Mouse (Mus musculus): Measurements from ENCODE around the gene Tmem179. TPM values are rescaled to one million over a fixed set of nuclear protein-coding genes. Genes with fewer than 3 reads are reported as not detected.

Gene Tmem179
- total and polyA plus RNA-seq, 3 experiments: not detected

GRCm38 (mm10) chr12:112465928-112466327 lies 50.6 kb downstream of the Tmem179 start:
- H3K9ac ChIP-seq (ENCODE audit: insufficient read depth, low read depth): no peak overlapping the region
- H3K27me3 ChIP-seq (replicated peaks): peaks cover 93% of the 10 kb centered on the region
- dilution Hi-C loops (cut with MboI; ENCODE audit: extremely low pct_ligation_motif_present, extremely low pct_unique_long_range_greater_than_20kb, low sequenced_read_pairs) (no loop called here), in situ Hi-C loops (cut with MboI; ENCODE audit: low pct_ligation_motif_present, low pct_unique_long_range_greater_than_20kb, low sequenced_read_pairs) (no loop called here)
- no peak for DNase-seq (ENCODE audit: extremely low read depth)
- H3K9me3 ChIP-seq (replicated peaks; ENCODE audit: low read length): peaks cover 7% of the 10 kb centered on the region
- H3K4me3 ChIP-seq (replicated peaks in 1 of 3; ENCODE audit: low read depth in 2 of 3, low read length in 2 of 3, poor library complexity in 1 of 3): no peak overlapping the region
- TF ChIP-seq ETS1 (conservative IDR thresholded peaks at IDR 0.05; ENCODE audit: low read depth, low read length): no peak
- no peak for TF ChIP-seq USF2 (conservative IDR thresholded peaks at IDR 0.05; ENCODE audit: low read depth, low read length)
- no peak for TF ChIP-seq KAT2A (IDR thresholded peaks at IDR 0.05; ENCODE audit: insufficient replicate concordance, low read length)
- no peak for TF ChIP-seq ELF1 (IDR thresholded peaks at IDR 0.05; ENCODE audit: low read depth, low read length)
- no peak for TF ChIP-seq SIN3A (IDR thresholded peaks at IDR 0.05; ENCODE audit: low read length)
- TF ChIP-seq SMC3 (IDR thresholded peaks at IDR 0.05; ENCODE audit: low read depth, low read length): no peak
- no peak for TF ChIP-seq TCF12 (IDR thresholded peaks at IDR 0.05; ENCODE audit: low read depth, low read length)
- no peak for TF ChIP-seq E2F4 (IDR thresholded peaks at IDR 0.05; ENCODE audit: insufficient replicate concordance, low read depth, low read length)
- no peak for TF ChIP-seq NRF1 (IDR thresholded peaks at IDR 0.05; ENCODE audit: low read depth, low read length)
- no peak for TF ChIP-seq UBTF (IDR thresholded peaks at IDR 0.05; ENCODE audit: low read depth, low read length)
- TF ChIP-seq GABPA (IDR thresholded peaks at IDR 0.05; ENCODE audit: insufficient replicate concordance, low read depth, low read length): no peak
- TF ChIP-seq BHLHE40 (IDR thresholded peaks at IDR 0.05; ENCODE audit: low read depth, low read length): no peak
- no peak for TF ChIP-seq HCFC1 (IDR thresholded peaks at IDR 0.05; ENCODE audit: low read depth, low read length)
- TF ChIP-seq JUND (conservative IDR thresholded peaks at IDR 0.05; ENCODE audit: low read depth, low read length): no peak
- TF ChIP-seq USF1 (IDR thresholded peaks at IDR 0.05; ENCODE audit: low read depth, low read length): no peak
- TF ChIP-seq IRF4 (IDR thresholded peaks at IDR 0.05; ENCODE audit: low read depth, low read length): no peak
- no peak for TF ChIP-seq ZC3H11A (IDR thresholded peaks at IDR 0.05; ENCODE audit: low read depth, low read length)
- H3K4me2 ChIP-seq (ENCODE audit: insufficient read depth, low read depth, poor library complexity, severe bottlenecking): no peak overlapping the region
- no peak overlapping the region for H3K27ac ChIP-seq (ENCODE audit: insufficient read depth, low read depth)
- peaks cover 3 to 4% of the 10 kb centered on the region in 2 experiments; a peak in 1 of 4 replicates for H3K4me1 ChIP-seq (ENCODE audit: control insufficient read depth in 1 of 2, insufficient read depth in 2 of 2)
- no peaks in the 10 kb centered on the region for H3K36me3 ChIP-seq (replicated peaks in 1 of 2; ENCODE audit: control insufficient read depth in 1 of 2, insufficient read depth in 1 of 2, low read length in 1 of 2)
- H3K79me2 ChIP-seq (replicated peaks; ENCODE audit: control insufficient read depth, extremely low read depth, insufficient read depth, poor library complexity, severe bottlenecking): no peaks in the 10 kb centered on the region

GRCm38 (mm10) chr12:112464516-112464915 lies 52.0 kb downstream of the Tmem179 start:
- no peak for DNase-seq (ENCODE audit: extremely low read depth)
- H3K4me3 ChIP-seq (replicated peaks in 1 of 3; ENCODE audit: low read depth in 2 of 3, low read length in 2 of 3, poor library complexity in 1 of 3): no peak overlapping the region
- TF ChIP-seq ZKSCAN1 (IDR thresholded peaks at IDR 0.05; ENCODE audit: borderline replicate concordance, low read depth, low read length) (no peak), CTCF (conservative IDR thresholded peaks at IDR 0.05 in 1 of 2, IDR thresholded peaks at IDR 0.05 in 1 of 2; ENCODE audit: low read depth in 2 of 2, low read length in 2 of 2) (no peak), MEF2A (IDR thresholded peaks at IDR 0.05; ENCODE audit: borderline replicate concordance, low read depth, low read length) (no peak), TBP (conservative IDR thresholded peaks at IDR 0.05; ENCODE audit: low read depth, low read length) (no peak), ETS1 (conservative IDR thresholded peaks at IDR 0.05; ENCODE audit: low read depth, low read length) (no peak), MYC (IDR thresholded peaks at IDR 0.05; ENCODE audit: low read depth, low read length) (no peak), SMC3 (IDR thresholded peaks at IDR 0.05; ENCODE audit: low read depth, low read length) (no peak), ZC3H11A (IDR thresholded peaks at IDR 0.05; ENCODE audit: low read depth, low read length) (no peak), RCOR1 (conservative IDR thresholded peaks at IDR 0.05; ENCODE audit: low read depth, low read length) (no peak), E2F4 (IDR thresholded peaks at IDR 0.05; ENCODE audit: insufficient replicate concordance, low read depth, low read length) (no peak), PAX5 (IDR thresholded peaks at IDR 0.05; ENCODE audit: low read length) (no peak), POLR2AphosphoS2 (IDR thresholded peaks at IDR 0.05; ENCODE audit: low read depth, low read length) (no peak), MAX (IDR thresholded peaks at IDR 0.05; ENCODE audit: low read length) (no peak)
- in situ Hi-C loops (cut with MboI; ENCODE audit: low pct_ligation_motif_present, low pct_unique_long_range_greater_than_20kb, low sequenced_read_pairs): no loop called here
- H3K27ac ChIP-seq (ENCODE audit: insufficient read depth, low read depth): no peak overlapping the region
- H3K9ac ChIP-seq (ENCODE audit: insufficient read depth, low read depth): no peak overlapping the region
- H3K9me3 ChIP-seq (replicated peaks; ENCODE audit: low read length): peaks cover 4% of the 10 kb centered on the region
- no peaks in the 10 kb centered on the region for H3K79me2 ChIP-seq (replicated peaks; ENCODE audit: control insufficient read depth, extremely low read depth, insufficient read depth, poor library complexity, severe bottlenecking)
- no peak overlapping the region for H3K4me2 ChIP-seq (ENCODE audit: insufficient read depth, low read depth, poor library complexity, severe bottlenecking)
- peaks cover 94% of the 10 kb centered on the region for H3K27me3 ChIP-seq (replicated peaks)
- no peaks in the 10 kb centered on the region for H3K36me3 ChIP-seq (replicated peaks in 1 of 2; ENCODE audit: control insufficient read depth in 1 of 2, insufficient read depth in 1 of 2, low read length in 1 of 2)
- H3K4me1 ChIP-seq (ENCODE audit: control insufficient read depth in 1 of 2, insufficient read depth in 2 of 2): peaks cover under 1 to 3% of the 10 kb centered on the region in 2 experiments; a peak in 1 of 4 replicates
- dilution Hi-C loops (cut with MboI; ENCODE audit: extremely low pct_ligation_motif_present, extremely low pct_unique_long_range_greater_than_20kb, low sequenced_read_pairs): no loop called here
